Mouse (Mus musculus) spleen, postnatal 36 days (tissue): Measurements from ENCODE around the gene Abhd11.
A peak's percentile ranks its signal among the peaks of the same experiment; 100 is the strongest.
"Not testable (repeated sequence)": the region's sequence is repeated elsewhere in the genome, so short reads cannot be mapped to it uniquely, and the experiment has no call there.

Source experiments
- DNase-seq, 2 experiments: peaks; one replicate each; pipeline ENCODE4 v3.0.0; 2022; ENCODE audit warnings: low spot score in 2 of 2, mixed read lengths in 1 of 2

The Abhd11 gene

GRCm38 (mm10) chr5:135008671-135009589 lies at the start of gene Abhd11:
Gene Abhd11 (plus strand): TSS chr5:135009152.
- peak; percentile 99 to 100 for DNase-seq

GRCm38 (mm10) chr5:134960430-134960829 lies 48.5 kb upstream of the Abhd11 start:
- no peak for DNase-seq

- no peak for DNase-seq
These were observed 47.4 kb upstream of the Abhd11 start for GRCm38 (mm10) chr5:134961519-134961918.

- DNase-seq = no peak
These were observed 45.4 kb upstream of the Abhd11 start for GRCm38 (mm10) chr5:134963546-134963945.

- not testable (repeated sequence) for DNase-seq
These were observed 44.3 kb upstream of the Abhd11 start for GRCm38 (mm10) chr5:134964655-134965054.

GRCm38 (mm10) chr5:134965473-134965851 lies 43.5 kb upstream of the Abhd11 start:
- peak; percentile 50 to 73 for DNase-seq

GRCm38 (mm10) chr5:134965852-134966821 lies 42.8 kb upstream of the Abhd11 start:
- DNase-seq = peak; percentile 60 to 64

GRCm38 (mm10) chr5:134967164-134967944 lies 41.6 kb upstream of the Abhd11 start:
- DNase-seq = no peak

- DNase-seq = no peak
These were observed 38.3 kb upstream of the Abhd11 start for GRCm38 (mm10) chr5:134970671-134971070.

GRCm38 (mm10) chr5:134973081-134973480 lies 35.9 kb upstream of the Abhd11 start:
- DNase-seq = no peak

GRCm38 (mm10) chr5:134973526-134973925 lies 35.4 kb upstream of the Abhd11 start:
- no peak for DNase-seq

GRCm38 (mm10) chr5:134974294-134974693 lies 34.7 kb upstream of the Abhd11 start:
- no peak for DNase-seq

GRCm38 (mm10) chr5:134974921-134975320 lies 34.0 kb upstream of the Abhd11 start:
- no peak for DNase-seq

- peak in 1 of 2 experiments; percentile 33 for DNase-seq
These were observed 32.8 kb upstream of the Abhd11 start for GRCm38 (mm10) chr5:134976164-134976563.

GRCm38 (mm10) chr5:134976577-134977250 lies 32.2 kb upstream of the Abhd11 start:
- no peak for DNase-seq

- DNase-seq = no peak
These were observed 31.1 kb upstream of the Abhd11 start for GRCm38 (mm10) chr5:134977837-134978236.

GRCm38 (mm10) chr5:134981149-134981548 lies 27.8 kb upstream of the Abhd11 start:
- DNase-seq = no peak

- no peak for DNase-seq
These were observed 25.8 kb upstream of the Abhd11 start for GRCm38 (mm10) chr5:134983111-134983510.

- no peak for DNase-seq
These were observed 25.2 kb upstream of the Abhd11 start for GRCm38 (mm10) chr5:134983771-134984170.

- no peak for DNase-seq
These were observed 23.2 kb upstream of the Abhd11 start, which contains the start of gene Cldn3 for GRCm38 (mm10) chr5:134985633-134986297. Gene Cldn3 (plus strand): TSS chr5:134986214.
